ENCODE assay signal across 9 mouse cellular contexts in the genomic region with DNA sequence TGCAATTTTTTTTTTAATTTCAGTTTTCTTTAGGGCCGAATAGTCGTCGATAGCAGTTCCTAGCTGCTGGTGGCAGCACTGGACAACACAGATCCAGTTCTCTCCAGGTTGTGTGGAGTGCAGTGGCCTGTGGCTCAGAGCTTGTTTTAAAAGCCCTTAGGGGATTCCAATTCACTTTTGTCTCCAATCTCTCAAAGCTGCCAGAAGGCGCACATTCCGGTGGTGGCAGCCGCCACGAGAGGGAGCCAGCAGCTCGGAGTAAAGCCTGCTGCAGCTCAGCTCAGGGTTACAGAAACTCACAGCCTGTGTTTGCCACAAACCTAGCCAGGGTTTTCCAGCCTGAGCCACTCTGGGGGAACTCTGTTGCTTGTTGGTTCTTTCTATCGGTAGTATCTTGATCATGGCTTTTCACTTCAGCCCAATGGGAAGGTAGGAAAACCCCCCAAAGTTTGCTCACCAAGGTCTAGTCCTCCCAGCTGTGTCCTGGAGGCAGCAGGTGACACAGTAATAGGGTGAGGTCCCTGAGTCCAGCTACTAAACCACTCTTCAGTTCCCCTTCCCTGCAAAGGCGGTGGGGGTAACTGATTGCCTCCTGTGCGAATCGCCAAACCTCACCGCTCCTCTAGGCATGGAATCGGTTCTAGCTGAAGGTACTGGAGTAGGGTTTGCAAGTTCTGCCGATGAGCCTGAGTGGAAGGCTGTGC. TPM values are rescaled to one million over a fixed set of nuclear protein-coding genes. Genes with fewer than 3 reads are reported as not detected.
A peak's percentile ranks its signal among the peaks of the same experiment; 100 is the strongest.
DNase-seq lines count a peak whose midpoint lies in the region; ATAC-seq and TF ChIP-seq lines count a peak whose summit lies in the region.
"Had no signal": no experiment of that assay in that cellular context is flagged by ENCODE, and none has a peak within 500 bp of the region (broad histone marks: within the 10 kb centered on the region; RNA-seq: fewer than 3 reads in every experiment).

No protein-coding gene starts in this region.

- no peaks in the 10 kb centered on the region for H3K27me3 ChIP-seq in forebrain, postnatal 0 days (ENCODE audit: insufficient read depth, low read length)
- peaks cover 4% of the 10 kb centered on the region; the same call in 1 of the 2 replicates for H3K27me3 ChIP-seq in limb, embryonic 12.5 days
- no peaks in the 10 kb centered on the region for H3K27me3 ChIP-seq in neural tube, embryonic 12.5 days (replicated peaks)

- no peaks in the 10 kb centered on the region for H3K9me3 ChIP-seq in forebrain, postnatal 0 days (ENCODE audit: low read length)
- H3K9me3 ChIP-seq in limb, embryonic 12.5 days = 0 out of 2 replicates have a peak, but pooled peaks cover 1% of the 10 kb centered on the region
- H3K9me3 ChIP-seq in neural tube, embryonic 12.5 days = peaks cover 2% of the 10 kb centered on the region; the same call in 1 of the 2 replicates

- TF ChIP-seq CTCF in forebrain, postnatal 0 days (IDR thresholded peaks at IDR 0.05; ENCODE audit: low read depth) = peak; percentile 91

- no peaks in the 10 kb centered on the region for H3K36me3 ChIP-seq in forebrain, postnatal 0 days (ENCODE audit: insufficient read depth)
- H3K36me3 ChIP-seq in limb, embryonic 12.5 days = no peaks in the 10 kb centered on the region
- no peaks in the 10 kb centered on the region for H3K36me3 ChIP-seq in neural tube, embryonic 12.5 days

- H3K9ac ChIP-seq in forebrain, postnatal 0 days = no peak overlapping the region
- no peak overlapping the region for H3K9ac ChIP-seq in limb, embryonic 12.5 days (replicated peaks)
- H3K9ac ChIP-seq in neural tube, embryonic 12.5 days = no peak overlapping the region

- H3K4me2 ChIP-seq in forebrain, postnatal 0 days (ENCODE audit: low read depth) = no peak overlapping the region
- H3K4me2 ChIP-seq in limb, embryonic 12.5 days = no peak overlapping the region
- no peak overlapping the region for H3K4me2 ChIP-seq in neural tube, embryonic 12.5 days (replicated peaks)

- no peak overlapping the region for H3K27ac ChIP-seq in forebrain, postnatal 0 days (ENCODE audit: low read depth, low read length)
- H3K27ac ChIP-seq in limb, embryonic 12.5 days = no peak overlapping the region
- no peak overlapping the region for H3K27ac ChIP-seq in neural tube, embryonic 12.5 days

- 35% methylated on average over 15 of the region's 15 CpGs for WGBS in forebrain, postnatal 0 days
- WGBS in limb, embryonic 12.5 days = 36% methylated on average over 15 of the region's 15 CpGs
- 39% methylated on average over 15 of the region's 15 CpGs for WGBS in neural tube, embryonic 12.5 days

- no peak overlapping the region for H3K4me3 ChIP-seq in forebrain, postnatal 0 days (ENCODE audit: low read depth, low read length)
- H3K4me3 ChIP-seq in limb, embryonic 12.5 days (replicated peaks) = no peak overlapping the region
- no peak overlapping the region for H3K4me3 ChIP-seq in neural tube, embryonic 12.5 days

- intact Hi-C loops in heart, postnatal 10 days (cut with DNase I) = no loop called here

- DNase-seq in heart, postnatal 10 days = peak; percentile 54 to 67
- DNase-seq in heart, adult 11 months = no peak
- peak; percentile 34 to 42 for DNase-seq in cerebellum, adult 18-20 months
- DNase-seq in forebrain, postnatal 0 days = peak; percentile 90
- DNase-seq in kidney, adult 9 months = peak; percentile 68

- ATAC-seq in forebrain, postnatal 0 days = peak; percentile 93
- ATAC-seq in limb, embryonic 12.5 days (ENCODE audit: insufficient number of reproducible peaks, insufficient read depth, low FRiP score, low TSS enrichment, low read depth) = peak; percentile 78; the same call in 1 of the 2 replicates
- ATAC-seq in neural tube, embryonic 12.5 days (ENCODE audit: low FRiP score, low read depth) = peak; percentile 58
- ATAC-seq in megakaryocyte-erythroid progenitor cell, adult 5-6 weeks (replicated peaks; ENCODE audit: low FRiP score, low TSS enrichment, poor library complexity, severe bottlenecking) = no peak

- H3K4me1 ChIP-seq in forebrain, postnatal 0 days (ENCODE audit: insufficient read depth) = no peaks in the 10 kb centered on the region
- H3K4me1 ChIP-seq in limb, embryonic 12.5 days (replicated peaks) = no peaks in the 10 kb centered on the region
- no peaks in the 10 kb centered on the region for H3K4me1 ChIP-seq in neural tube, embryonic 12.5 days

RNA-seq across cellular contexts. Expression of a gene that starts 13.0 kb away (rescaled TPM):
- not detected for total RNA-seq in heart, postnatal 10 days (2021)
- not detected in 2 replicates for total RNA-seq in forebrain, postnatal 0 days (2014; rRNA removed)
- polyA plus RNA-seq in forebrain, postnatal 0 days (2015; fragmentation: Nextera tagmentation; extraction: Ambion mirVana) = not detected in 2 replicates
- polyA plus RNA-seq in limb, embryonic 12.5 days (2016; fragmentation: Nextera tagmentation; extraction: Ambion mirVana) = not detected in 2 replicates
- polyA plus RNA-seq in neural tube, embryonic 12.5 days (2016; fragmentation: Nextera tagmentation; extraction: Ambion mirVana) = not detected in 2 replicates
- not detected in 2 replicates for total RNA-seq in megakaryocyte-erythroid progenitor cell, adult 5-6 weeks (2014; fragmentation: Nextera tagmentation)
- total RNA-seq in megakaryocyte-erythroid progenitor cell, adult 5-6 weeks (2017) = not detected in 2 replicates
- total RNA-seq: neutrophil, adult 5-6 weeks had no signal
